Mouse (Mus musculus) MEL-GATA-1-ER (cell line): ENCODE data around the gene Lrrc25.

Experiments used
- DNase-seq: peaks from one replicate; pipeline ENCODE4 v3.0.0-alpha.2; 2012; ENCODE audit warnings: low read depth; ENCODE audit errors: extremely low read depth

Gene Lrrc25

DNA sequence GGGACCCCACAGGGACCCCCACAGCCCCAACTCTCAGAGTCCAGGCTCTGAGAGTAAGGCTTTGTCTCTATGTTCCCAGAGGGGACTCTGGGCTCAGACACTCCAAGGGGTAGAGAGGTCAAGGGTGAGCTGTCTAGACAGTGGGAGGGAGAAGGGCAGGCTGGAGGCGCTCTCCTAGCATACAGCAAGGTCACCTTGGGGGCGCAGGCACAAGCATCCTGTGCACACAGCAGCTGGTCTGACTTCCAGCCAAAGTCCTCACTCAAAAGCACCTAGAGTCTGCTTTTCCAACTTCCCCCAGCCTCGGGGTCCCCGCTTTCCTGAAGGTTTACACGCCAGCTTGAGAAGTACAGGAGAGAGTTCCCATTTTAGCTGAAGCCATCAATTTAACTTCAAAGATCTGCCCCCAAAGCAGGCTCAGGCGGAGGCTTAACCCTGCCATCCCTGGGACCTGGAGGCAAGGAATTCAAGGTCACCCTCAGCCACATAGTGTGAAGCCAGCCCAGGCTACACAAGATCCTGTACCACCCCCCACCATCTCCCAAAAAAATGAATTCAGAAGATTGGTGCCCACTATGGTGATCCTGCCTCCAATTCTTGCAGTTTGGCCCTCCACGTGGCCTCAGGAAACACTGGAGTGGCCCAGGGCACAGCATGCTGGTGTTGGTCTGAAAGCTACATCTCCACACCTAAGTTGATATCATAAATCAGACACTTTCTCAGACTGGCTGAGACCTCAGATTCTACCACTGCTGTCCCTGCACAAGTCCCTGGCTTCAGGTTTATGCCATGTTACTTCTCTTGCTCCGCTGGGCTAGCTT lies 31.6 kb downstream of the Lrrc25 start:
- DNase-seq = no peak

DNA sequence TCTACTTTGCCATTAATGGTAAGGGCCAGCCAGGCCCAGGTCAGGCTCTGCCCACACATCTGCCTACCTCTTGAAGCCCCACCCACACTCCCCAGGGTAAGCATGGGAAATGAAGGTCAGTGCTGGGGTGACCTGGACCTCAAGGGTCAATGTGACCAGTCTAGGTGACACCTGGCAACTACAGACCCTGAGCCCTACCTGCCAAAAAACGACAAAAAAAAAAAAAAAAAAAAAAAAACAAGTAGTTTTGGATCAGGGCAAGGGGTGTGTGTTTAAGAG lies 32.1 kb downstream of the Lrrc25 start:
- DNase-seq = no peak

DNA sequence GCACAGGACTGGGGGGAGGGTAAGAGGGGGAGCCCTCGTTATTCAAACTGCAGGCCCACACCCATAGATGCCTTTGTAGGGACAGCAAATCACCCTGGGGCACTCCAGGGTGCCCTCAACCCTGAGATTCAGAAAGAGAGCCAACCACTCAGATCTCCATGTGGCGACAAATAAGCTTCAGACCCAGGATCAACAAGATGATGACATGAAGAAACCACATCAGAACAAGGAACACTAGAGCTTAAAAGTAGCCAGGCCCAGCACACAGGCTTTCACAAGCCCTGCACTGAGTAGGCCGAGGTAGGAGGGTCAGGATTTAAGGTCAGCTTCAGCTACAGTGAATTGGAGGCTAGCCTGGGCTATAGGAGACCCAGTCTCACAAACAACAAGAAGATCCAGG lies 33.0 kb downstream of the Lrrc25 start:
- DNase-seq = no peak

DNA sequence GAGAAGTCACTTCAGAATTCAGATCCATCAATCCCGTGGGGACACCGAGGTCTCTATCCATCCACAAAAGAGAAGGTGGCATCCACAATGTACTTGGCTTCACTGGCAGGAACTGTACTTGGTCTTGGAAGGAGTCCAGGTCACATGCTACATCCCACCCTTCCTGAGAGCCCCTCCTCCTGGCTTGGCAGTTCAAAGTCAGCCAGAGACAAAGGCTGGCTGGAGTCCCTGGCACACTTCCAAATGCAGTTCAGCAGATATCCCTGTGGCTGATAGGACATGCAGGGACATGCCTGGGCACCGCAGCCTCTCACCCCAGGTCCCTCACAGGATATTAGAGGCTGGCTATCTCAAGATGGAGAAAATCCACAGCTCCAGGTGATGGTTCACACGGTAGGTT lies 33.4 kb downstream of the Lrrc25 start:
- DNase-seq = peak; percentile 76

DNA sequence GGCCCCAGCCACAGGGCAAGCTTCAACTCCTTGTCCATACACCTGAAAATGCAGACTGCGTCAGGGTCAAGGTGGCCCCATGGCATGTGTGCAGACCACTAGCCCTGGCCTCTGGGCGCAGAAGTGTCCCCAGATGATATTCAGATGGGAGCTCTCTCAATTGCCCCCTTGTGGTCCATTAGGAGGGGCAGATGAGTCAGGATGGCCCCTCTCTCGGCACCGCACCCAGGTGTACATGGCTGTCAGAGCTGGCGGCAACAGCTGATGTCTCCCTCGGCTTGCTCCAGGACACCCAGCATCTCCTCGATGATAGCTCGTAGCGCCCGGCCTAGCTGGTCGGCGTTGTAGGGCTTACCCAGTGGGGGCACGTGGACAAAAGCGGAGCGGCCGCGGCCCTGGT lies 34.4 kb downstream of the Lrrc25 start:
- no peak for DNase-seq

DNA sequence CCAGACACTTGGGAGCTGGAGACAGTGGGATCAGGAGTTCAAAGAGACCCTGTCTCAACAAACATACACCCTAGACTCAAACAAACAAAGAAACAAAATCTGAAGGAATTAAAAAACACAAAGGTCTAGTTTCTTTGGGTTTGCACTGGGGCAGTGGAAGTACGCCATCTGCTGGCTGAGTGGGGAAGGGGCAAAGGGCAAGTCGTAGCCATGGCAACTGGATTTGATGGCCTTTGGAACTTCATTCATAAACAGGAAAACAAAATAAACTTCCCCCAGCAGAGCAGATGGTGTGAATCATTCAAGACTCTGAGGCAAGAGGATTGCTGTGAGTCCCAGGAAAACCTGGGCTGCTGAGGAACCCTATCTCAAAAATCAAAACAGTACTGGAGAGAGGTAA lies 37.3 kb downstream of the Lrrc25 start:
- DNase-seq = no peak

DNA sequence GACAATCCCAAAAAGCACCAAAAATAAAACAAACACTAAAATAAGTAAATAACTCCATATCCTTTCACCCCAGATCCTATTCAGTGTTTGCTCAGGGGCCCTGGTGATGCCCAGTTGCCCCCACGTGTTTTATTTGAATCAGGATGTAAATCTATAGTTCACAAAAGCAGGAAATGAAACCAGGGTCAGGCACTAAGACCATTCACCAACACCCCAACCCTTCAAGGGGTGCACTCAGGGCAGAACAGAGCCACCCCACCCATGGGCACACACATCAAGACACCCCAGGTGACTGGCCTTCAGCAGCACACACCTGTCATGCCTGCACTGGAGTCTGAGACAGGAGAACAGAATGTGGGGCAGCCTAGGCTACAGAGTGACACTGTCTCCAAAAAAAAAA lies 38.2 kb downstream of the Lrrc25 start:
- no peak for DNase-seq

DNA sequence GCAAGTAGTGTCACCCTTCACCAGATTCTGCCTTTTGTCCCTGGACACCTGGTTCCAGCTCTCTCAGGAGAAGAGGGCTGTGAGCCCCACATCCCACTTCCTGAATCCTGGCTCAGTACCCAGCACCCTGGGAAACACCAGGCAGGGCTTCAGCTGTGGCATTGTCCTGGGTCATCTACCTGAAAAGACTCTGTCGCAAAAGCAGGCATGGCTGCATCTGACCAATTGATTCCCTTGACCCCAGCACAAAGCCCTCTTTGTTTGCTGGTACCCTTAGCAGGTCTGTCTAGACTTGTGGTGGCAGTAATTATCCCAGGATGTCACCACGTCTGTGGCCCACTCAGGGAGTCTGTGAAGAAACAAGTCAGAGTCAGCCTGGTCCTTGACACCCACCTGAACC lies 39.5 kb downstream of the Lrrc25 start:
- no peak for DNase-seq

DNA sequence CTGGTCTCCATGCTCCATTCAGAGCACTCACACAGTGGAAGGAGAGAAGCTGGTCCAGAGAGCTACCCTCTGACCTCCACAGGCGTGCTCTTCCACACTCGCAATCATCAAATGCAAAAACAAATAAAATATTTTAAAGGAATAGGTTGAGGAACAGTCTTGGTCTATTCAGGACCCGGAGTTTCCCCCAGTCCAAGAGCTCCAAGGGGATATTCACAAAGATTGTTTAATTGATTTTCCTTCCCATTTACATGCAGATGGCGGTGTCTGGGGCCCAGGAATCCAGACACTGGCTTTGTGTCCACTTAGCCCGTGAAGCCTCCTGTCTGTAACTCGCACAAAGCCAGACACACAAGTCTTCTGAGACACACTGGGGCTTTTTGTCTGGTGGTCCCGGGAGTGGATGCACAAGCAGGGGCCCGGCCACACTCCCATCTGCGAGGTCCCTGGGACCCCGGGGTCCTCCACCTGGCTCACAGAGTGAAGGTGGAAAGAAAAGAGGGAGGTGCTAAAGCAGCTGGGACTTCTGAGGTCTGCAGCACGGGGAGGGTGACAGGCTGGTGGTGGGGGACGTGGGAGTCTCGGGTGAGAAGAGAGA lies 40.3 kb downstream of the Lrrc25 start:
- DNase-seq = no peak

DNA sequence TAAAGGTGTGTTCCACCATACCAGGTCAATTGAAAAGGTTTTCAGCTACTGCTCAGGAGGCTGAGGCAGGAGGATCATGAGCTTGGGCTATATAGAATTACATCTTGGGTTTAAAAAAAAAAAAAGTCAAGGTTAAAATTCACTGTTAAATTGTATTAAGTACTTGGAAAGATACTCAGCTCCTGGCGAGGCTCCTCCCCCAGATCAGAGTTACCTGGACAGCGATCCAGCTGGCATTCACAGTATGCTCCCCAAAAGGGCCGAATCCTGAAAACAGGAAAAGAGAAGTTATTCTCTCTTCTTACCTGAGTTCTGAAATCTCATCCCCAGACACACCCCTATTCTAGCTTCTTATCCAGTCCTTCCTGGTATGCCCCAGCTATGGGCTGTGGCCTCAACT lies 41.3 kb downstream of the Lrrc25 start:
- DNase-seq = no peak

DNA sequence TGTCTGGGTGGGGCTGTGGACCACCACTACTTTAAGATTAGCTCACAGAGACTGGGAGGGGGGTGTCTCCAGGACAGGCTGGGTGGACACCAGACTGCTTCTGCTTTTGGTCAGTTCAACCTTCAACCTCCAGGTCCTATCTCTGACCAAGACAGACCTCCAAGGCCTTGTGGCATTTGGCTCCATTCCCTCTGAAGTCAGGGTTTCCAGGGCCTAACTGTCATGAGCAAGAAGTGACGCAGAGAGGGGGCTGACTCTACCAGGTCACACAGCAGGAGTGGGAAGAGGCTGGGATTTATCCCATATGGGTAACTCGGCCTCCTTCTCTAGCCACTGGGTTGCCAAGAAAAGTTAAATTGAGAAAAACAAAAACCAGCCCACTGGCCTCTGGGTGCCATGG lies 41.8 kb downstream of the Lrrc25 start:
- DNase-seq = no peak

DNA sequence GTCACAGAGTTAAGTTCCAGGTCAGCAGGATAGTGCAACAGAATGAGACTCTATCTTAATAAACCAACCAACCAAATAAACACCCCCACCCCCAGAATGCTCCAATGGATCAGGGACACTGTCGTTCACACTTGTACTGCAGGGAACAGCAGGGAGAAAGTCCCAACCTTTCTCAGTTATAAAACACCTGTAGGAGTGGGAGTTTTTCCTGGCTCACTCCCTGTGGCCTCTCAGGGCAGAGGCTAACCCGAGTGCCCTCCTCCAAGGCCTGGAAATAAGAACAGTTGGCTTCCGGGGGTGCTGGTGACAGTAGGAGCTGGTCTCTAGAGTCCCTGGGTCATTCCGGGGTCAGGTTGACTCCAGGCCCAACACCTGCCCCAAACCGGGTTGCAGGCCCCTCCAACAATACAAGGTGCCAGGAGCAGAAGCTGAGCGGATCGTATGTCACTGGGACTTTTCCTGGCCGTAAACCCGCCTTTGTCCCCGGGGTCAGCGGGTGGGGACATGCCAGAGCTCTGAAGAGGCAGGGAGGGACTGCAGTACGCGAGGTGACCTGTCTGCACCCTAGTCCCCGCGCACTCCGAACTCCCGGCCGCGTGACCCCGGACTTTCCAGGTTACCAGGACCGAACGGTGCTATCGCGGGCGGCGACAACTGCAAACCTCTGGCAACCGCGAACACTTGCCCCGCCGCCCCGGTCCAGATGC lies 43.1 kb downstream of the Lrrc25 start:
- no peak for DNase-seq

DNA sequence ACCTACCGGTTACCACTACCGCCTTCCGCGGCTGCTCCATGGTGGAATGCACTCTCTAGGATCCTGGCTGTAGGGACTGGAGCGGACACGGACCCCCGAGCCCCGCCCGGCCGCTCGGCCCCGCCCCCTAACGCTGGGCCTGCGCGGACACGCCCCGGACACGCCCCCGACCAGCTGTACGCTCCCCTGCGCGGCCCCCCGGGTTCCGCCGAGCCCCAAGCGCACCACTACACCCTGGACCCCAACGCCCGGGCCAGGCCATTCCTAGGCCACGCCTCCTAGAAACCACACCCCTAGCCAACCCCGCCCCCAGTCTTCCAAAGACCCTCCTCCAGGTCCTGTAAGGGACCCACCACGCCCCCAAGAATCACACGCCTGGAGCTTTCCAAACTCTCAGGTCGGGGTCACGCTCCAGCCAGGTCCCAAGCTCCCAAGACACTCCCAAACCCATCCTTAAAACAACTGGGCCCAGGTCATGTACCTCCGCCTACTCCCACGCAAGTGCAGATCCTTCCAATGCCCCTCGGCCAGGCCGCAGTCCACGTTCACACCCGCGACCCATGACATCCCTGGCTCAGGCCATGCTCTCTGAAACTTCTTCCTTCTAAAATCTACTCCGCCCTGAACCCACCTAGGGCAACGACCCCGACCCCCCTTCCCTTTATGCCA lies 43.8 kb downstream of the Lrrc25 start:
- peak; percentile 70 for DNase-seq

DNA sequence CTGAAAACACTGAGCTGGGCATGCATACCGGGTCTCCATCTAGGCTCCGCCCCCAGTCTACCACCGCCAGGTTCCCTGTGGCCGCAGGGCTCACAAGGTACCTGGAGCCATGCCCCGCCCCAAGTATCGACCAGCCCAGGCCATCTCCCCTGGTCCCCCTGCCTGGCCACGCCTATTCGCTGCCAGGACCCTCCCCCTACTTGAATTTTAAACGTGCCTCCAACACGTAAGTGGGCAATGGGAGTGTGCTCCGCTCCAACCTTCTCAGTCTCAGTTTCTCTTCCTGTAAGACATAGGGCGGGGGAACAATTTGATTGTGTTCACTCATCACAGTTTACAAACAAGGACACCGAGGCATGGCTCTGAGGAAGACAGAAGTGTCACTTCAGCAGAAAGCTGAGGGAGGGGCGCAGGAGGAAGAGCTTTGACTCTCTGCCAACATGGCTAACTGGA lies 44.3 kb downstream of the Lrrc25 start, which contains the start of gene Pgpep1:
Pgpep1 (minus strand) TSS at position 116 of the 453 bp plus-strand sequence.
- DNase-seq = no peak

DNA sequence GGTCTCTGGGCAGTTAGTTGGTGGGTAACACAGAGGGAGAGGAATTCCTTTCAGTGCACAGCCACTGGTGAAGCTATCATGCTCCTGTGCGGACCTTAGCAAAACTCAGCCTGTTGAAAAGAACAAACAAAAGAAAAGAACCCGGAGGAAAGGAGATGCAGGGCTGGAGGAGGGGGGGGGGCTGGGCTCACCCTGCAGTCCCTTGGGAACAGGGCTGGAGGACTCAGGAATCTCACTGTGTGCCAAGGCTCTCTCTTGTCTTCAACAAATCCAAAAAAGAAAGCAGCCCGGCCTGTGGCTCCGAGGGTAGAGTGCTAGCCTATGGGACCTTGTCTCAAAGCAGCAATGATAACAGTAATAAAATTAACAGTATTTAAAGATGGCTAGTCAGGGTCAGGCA lies 47.7 kb downstream of the Lrrc25 start:
- DNase-seq = no peak

DNA sequence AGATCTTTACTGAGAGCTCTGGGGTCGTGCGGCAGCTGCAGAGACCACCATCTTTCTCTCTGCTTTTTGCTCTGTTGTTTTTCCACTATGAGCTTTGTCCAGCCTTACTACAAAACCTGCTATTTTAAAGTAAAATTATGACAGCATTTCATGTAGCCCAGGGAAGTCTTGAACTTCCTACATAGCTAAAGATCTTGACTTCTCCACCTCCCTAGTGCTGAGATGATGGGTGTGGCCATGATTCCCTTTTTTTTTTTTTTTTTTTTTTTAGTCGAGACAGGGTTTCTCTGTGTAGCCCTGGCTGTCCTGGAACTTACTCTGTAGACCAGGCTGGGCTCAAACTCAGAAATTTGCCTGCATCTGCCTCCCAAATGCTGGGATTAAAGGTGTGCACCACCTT lies 48.7 kb downstream of the Lrrc25 start:
- no peak for DNase-seq

DNA sequence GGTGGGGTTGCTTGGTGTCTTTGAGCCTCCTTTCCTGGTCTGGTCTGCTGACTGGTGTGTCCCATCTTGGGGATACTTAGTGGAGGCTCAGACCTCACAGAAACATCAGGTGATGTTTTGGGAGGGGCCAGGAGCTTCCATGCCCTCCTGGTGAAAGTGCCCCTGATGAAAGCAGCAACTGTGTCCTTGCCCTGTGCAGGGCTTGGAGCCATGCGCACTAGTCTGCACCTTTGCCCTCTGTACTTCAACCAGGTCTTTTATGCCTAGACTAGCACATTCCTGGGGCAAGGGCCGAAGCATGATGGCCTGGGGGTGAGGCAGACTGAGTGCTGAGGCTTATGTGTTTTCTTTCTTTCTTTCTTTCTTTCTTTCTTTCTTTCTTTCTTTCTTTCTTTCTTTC lies 49.6 kb downstream of the Lrrc25 start:
- no peak for DNase-seq

DNA sequence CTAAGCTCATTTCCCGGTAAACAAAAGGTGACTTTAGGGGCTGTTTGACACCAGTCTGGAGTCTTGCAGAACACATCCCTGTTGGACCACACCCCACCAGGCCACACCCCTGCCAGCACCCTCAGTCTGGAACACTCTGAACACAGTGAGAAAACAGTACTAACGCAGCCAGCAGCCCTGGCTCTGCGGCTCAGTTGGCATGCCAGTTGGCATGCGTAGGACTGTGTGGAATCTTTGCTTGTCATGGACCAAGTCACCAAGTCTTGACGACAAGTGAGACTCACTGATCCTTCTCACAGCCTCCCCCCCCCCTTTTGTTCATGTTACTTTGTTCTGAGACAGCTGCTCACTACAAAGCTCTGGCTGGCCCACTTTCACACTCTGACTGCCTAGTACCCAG lies 51.1 kb downstream of the Lrrc25 start:
- no peak for DNase-seq
